ENCODE assay signal across 9 mouse cellular contexts in the genomic region with DNA sequence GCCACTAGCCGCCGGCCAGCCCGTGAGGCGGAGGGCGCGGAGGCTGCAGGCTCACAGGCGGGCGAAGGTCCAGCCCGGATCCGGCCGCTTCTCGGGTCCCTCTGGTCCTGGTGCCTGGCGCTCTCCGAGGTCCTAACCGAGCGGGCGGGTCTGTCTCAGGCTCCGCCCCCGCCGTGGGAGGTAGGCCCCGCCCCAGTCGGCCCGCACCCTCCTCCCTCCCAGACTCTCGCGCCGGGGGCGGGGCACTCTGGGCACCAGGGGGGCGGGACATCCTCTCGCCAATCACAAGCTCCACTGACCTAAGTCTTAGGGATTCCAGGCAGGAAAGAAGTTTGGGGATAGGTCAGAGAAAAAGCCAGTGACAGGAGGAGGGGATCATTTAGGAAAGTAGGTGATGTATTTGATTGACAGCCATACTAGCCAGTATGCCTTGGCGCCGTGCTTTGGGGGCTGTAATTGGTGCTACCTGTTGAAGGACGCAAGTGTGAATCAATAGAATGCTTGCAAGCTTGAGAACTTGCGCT. TPM values are rescaled to one million over a fixed set of nuclear protein-coding genes. Genes with fewer than 3 reads are reported as not detected.
DNase-seq lines count a peak whose midpoint lies in the region; ATAC-seq lines count a peak whose summit lies in the region.
"Had no signal": no experiment of that assay in that cellular context is flagged by ENCODE, and none has a peak within 500 bp of the region (broad histone marks: within the 10 kb centered on the region; RNA-seq: fewer than 3 reads in every experiment).

Gene Stxbp5l (minus strand): TSS at position 142 of the 524 bp plus-strand sequence.

- WGBS in embryonic facial prominence, embryonic 10.5 days, result under 1% methylated on average over 33 of the region's 33 CpGs
- WGBS in midbrain, embryonic 10.5 days, result under 1% methylated on average over 32 of the region's 33 CpGs

- ATAC-seq in monocyte, adult 5-6 weeks (replicated peaks; ENCODE audit: insufficient number of reproducible peaks, low FRiP score, low TSS enrichment, poor library complexity, severe bottlenecking), result no peak

- DNase-seq in adrenal gland, postnatal 36 days, result peak; percentile 95 to 96
- peak; percentile 96 for DNase-seq in embryonic facial prominence, embryonic 10.5 days (ENCODE audit: low spot score)
- peak; percentile 98 for DNase-seq in heart, adult 11 months
- peak; percentile 97 for DNase-seq in kidney, adult 11 months
- peak; percentile 93 to 95 for DNase-seq in left cerebral cortex, postnatal 36 days (ENCODE audit: low spot score in 2 of 2)
- peak; percentile 93 for DNase-seq in midbrain, embryonic 10.5 days (ENCODE audit: low spot score)
- peak; percentile 5 for DNase-seq in spleen, adult 12 weeks (ENCODE audit: low spot score)

- H3K27ac ChIP-seq in embryonic facial prominence, embryonic 10.5 days (replicated peaks), result no peak within 1 kb of the TSS; the same call in 1 of the 2 replicates
- peak within 1 kb of the TSS; percentile 78 for H3K27ac ChIP-seq in midbrain, embryonic 10.5 days (replicated peaks)

- H3K4me1 ChIP-seq in embryonic facial prominence, embryonic 10.5 days, result peaks cover 13% of the 10 kb centered on the region
- H3K4me1 ChIP-seq in midbrain, embryonic 10.5 days, result peaks cover 16% of the 10 kb centered on the region

- no peaks in the 10 kb centered on the region for H3K9me3 ChIP-seq in embryonic facial prominence, embryonic 10.5 days
- H3K9me3 ChIP-seq in midbrain, embryonic 10.5 days (replicated peaks), result no peaks in the 10 kb centered on the region

- peak within 1 kb of the TSS; percentile 69 for H3K4me3 ChIP-seq in embryonic facial prominence, embryonic 10.5 days
- peak within 1 kb of the TSS; percentile 80 for H3K4me3 ChIP-seq in midbrain, embryonic 10.5 days

- H3K36me3 ChIP-seq in embryonic facial prominence, embryonic 10.5 days (replicated peaks), result no peaks in the 10 kb centered on the region
- H3K36me3 ChIP-seq in midbrain, embryonic 10.5 days, result no peaks in the 10 kb centered on the region

- peaks cover 42% of the 10 kb centered on the region for H3K27me3 ChIP-seq in embryonic facial prominence, embryonic 10.5 days (replicated peaks; ENCODE audit: low read depth, poor library complexity, severe bottlenecking)
- peaks cover 39% of the 10 kb centered on the region for H3K27me3 ChIP-seq in midbrain, embryonic 10.5 days (ENCODE audit: low read depth, poor library complexity, severe bottlenecking)

- intact Hi-C loops in left cerebral cortex, postnatal 36 days (cut with DNase I), result loop anchor here (5.0 kb wide), 1 partner anchor 112 kb away; no protein-coding TSS in a partner anchor

RNA-seq across cellular contexts. Expression of gene Stxbp5l, which starts in this region (rescaled TPM):
- 1 to 10 TPM; 2.5 to 2.6 TPM for total RNA-seq in adrenal gland, postnatal 36 days (2021)
- polyA plus RNA-seq in embryonic facial prominence, embryonic 10.5 days (2016; fragmentation: Nextera tagmentation; extraction: Ambion mirVana), result 1.00 and 1.3 TPM in 2 replicates
- 100 to 1,000 TPM; 108 to 122 TPM for total RNA-seq in left cerebral cortex, postnatal 36 days (2021)
- 3.3 and 4.8 TPM in 2 replicates for polyA plus RNA-seq in midbrain, embryonic 10.5 days (2016; fragmentation: Nextera tagmentation; extraction: Ambion mirVana)
- not detected in 3 replicates for total RNA-seq in monocyte, adult 5-6 weeks (2017)
- total RNA-seq: neutrophil, adult 5-6 weeks had no signal

Comparison
In these comparisons a context has a peak if more than half of its experiments do, and no peak if none do; other contexts are left out.
1. RNA of gene Stxbp5l (total RNA-seq): 108 to 122 TPM in left cerebral cortex, postnatal 36 days; 2.5 to 2.6 TPM in adrenal gland, postnatal 36 days and not detected in monocyte, adult 5-6 weeks; every median in the first group is over 10 times any median in the second.
2. DNase-seq: peak in every context shown above with its lines; median percentile 98 in heart, adult 11 months; 97 in kidney, adult 11 months; 96 in embryonic facial prominence, embryonic 10.5 days; 96 in adrenal gland, postnatal 36 days; 94 in left cerebral cortex, postnatal 36 days; 93 in midbrain, embryonic 10.5 days; 5 in spleen, adult 12 weeks.